Mouse (Mus musculus) telencephalon, adult 2 months (tissue): Measurements from ENCODE around the gene Cbx7.
"Not testable (repeated sequence)": the region's sequence is repeated elsewhere in the genome, so short reads cannot be mapped to it uniquely, and the experiment has no call there.

ENCODE experiments used
- DNase-seq: peaks from one replicate; pipeline ENCODE4 v3.0.0-alpha.2; 2011; ENCODE audit warnings: low read depth, low spot score

The Cbx7 gene

DNA sequence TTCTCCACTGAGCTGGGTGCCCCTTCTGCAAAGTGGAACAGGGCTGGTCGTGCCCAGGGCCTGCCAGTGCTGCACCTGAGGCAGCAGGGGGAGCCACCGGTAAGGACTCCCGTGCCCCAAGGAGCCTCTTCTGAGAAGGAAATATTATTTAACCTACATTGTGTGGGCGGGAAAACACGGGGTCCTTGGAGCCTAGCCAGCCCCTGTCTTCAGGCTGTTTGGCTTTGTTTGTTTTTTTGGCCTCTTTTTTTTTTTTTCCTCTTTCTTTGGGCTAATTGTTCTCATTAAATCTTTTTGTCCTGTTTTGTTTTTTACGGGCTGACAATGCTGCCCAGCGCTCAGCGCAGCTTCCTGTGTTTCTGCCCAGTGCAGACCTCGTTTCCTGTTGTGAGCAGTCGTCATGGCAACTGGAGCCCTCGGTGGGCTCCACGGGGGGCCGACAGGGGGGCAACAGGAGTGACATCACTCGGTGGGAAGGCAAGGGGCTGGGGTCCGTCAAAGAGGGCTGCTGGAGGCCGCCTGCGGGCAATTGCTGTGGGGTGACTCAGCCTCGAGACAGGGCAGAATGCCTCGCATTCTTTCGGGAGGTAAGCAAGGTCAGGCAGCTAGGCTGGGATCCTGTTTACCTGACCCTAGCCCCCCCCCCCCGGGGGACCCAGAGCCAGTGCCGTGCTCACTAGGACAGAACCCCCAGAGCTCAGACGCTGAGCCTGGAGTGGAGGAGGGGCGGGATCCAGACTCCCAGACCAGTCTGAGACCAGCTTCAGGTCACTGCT lies 20.5 kb downstream of the Cbx7 start:
- DNase-seq, result no peak

- DNase-seq, result no peak
Observed at GRCm38 (mm10) chr15:79947681-79948080, 23.2 kb downstream of the Cbx7 start.

- no peak for DNase-seq
Observed at GRCm38 (mm10) chr15:79946790-79947189, 24.1 kb downstream of the Cbx7 start.

DNA sequence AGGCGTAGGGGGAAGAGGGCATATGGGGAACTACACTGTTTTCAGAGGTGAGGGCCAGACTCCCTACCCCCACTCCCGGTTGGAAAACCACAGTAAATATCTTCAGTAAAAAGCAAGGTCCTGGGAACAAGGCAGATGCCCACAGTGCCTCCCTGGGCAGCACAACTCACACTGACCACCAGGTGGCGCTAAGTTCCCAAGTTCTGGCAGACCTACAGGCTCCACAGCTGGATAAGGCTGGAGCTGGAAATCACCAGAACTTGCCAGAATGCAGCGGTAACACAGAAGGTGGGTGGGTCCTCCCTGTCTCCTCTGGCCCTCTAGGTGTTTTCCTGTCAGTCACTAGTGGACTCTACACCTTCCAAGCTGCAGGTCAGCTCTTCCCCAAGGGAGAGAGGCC lies 24.9 kb downstream of the Cbx7 start:
- peak; percentile 61 for DNase-seq

GRCm38 (mm10) chr15:79944948-79945347 lies 26.0 kb downstream of the Cbx7 start:
- DNase-seq, result no peak

GRCm38 (mm10) chr15:79943584-79943983 lies 27.3 kb downstream of the Cbx7 start:
- DNase-seq, result no peak

DNA sequence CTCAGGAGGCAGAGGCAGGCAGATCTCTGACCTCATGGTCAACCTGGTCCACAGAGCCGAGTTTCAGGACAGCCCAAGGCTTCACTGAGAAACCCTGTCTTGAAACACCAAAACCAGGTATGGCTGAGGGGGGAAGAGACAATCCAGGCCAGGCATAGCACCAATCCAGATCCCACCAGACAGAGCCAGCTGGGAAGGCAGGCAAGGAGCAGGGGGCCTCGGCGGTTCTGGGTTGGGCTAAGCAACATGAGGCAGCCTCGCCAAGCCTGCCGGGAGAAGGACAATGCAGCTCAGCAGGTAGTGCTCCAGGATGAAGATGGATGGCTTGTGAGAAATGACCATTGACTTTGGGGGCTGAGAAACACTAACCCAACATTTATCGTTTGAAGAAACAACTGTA lies 28.4 kb downstream of the Cbx7 start:
- no peak for DNase-seq

GRCm38 (mm10) chr15:79940932-79941331 lies 30.0 kb downstream of the Cbx7 start:
- DNase-seq, result no peak

DNA sequence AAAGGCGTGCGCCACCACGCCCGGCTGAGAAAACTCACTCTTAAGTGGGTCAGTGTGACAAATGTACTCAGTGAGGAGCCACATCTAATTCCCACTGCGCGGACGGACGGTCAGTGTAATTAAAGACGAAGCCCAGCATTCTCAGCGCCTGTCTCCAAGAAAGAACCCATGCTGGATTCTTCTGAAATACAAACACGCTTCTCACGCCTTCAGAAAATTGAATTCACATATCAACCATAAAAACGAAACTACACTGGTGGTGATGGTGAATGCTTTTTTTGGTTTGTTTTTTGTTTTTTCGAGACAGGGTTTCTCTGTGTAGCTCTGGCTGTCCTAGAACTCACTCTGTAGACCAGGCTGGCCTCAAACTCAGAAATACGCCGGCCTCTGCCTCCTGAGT lies 31.0 kb downstream of the Cbx7 start:
- DNase-seq, result no peak

GRCm38 (mm10) chr15:79939501-79939900 lies 31.4 kb downstream of the Cbx7 start:
- not testable (repeated sequence) for DNase-seq

- DNase-seq, result no peak
Observed at GRCm38 (mm10) chr15:79939020-79939419, 31.9 kb downstream of the Cbx7 start.

DNA sequence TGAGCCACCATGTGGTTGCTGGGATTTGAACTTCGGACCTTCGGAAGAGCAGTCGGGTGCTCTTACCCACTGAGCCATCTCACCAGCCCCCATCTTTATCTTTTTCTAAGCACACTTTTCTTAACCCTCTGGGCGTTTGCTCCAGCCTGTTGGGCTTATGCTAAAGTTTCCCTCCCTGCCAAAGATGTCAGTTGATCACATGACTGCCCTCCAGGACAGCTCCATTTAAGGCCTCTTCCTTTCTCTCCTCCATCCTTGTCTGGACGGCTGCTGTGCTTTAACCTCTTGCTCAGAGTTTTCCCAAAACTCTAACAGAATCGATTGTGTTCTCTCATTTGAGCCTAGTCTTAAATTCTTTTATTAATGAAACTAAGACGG lies 34.6 kb downstream of the Cbx7 start:
- no peak for DNase-seq

- no peak for DNase-seq
Observed at GRCm38 (mm10) chr15:79935654-79936373, 35.1 kb downstream of the Cbx7 start.

DNA sequence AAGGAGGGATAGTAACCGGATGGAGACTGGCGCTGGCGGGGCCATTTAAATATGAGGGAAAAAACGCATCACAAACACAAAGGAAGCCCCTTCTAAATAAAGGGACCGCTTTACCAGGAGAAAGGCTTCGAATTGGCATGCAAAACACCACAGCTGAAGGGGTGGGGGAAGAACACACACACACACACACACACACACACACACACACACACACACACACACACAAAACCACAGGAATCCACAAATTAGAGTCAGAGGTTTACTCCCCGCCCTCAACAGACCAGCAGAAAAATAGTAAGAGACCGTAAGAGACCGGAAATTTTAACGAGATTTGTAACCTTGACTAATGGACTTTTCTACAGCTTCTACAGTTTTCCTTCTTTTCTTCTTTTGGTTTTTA lies 36.1 kb downstream of the Cbx7 start:
- DNase-seq, result no peak

DNA sequence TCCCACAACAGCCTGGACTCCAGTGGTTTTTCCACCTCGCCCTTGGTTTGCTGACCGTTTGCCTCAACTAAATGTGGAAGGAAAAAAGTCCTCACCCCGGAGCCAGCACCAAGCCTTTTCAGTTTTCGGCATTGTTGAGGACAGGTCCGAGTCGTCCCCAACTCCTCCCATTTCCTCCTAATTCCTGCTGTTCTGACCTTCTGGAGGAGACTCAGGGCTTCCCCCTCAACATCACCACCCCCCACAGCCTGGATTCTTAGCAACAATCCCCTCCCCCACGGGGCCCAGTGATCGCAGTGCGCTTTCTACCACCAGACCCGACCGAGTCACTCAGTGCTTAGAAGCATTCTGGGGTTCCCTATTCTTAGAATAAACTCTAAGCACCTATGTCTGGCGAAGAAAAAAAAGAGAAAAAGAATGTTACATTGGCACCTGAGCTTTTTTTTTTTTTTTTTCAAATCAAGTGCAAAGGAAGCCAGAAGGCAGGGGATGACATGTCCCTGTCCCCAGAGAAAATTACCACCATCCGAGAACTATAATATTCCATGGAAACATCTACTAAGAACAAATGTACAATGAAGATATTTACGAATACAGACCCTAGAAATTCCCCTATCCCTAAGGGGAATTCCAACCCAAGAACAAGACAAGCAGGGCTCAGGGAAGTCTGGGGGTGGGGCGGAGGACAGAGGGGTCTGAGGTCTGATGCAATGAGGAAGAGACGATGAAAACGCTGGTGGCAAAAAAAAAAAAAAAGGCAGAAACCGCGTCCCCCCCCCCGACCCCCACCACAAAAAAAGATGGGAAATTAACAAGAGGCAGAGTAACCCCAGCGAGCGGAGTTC lies 37.0 kb downstream of the Cbx7 start:
- DNase-seq, result no peak

GRCm38 (mm10) chr15:79933052-79933669 lies 37.8 kb downstream of the Cbx7 start:
- DNase-seq, result no peak

GRCm38 (mm10) chr15:79932323-79932987 lies 38.5 kb downstream of the Cbx7 start:
- peak; percentile 81 for DNase-seq

DNA sequence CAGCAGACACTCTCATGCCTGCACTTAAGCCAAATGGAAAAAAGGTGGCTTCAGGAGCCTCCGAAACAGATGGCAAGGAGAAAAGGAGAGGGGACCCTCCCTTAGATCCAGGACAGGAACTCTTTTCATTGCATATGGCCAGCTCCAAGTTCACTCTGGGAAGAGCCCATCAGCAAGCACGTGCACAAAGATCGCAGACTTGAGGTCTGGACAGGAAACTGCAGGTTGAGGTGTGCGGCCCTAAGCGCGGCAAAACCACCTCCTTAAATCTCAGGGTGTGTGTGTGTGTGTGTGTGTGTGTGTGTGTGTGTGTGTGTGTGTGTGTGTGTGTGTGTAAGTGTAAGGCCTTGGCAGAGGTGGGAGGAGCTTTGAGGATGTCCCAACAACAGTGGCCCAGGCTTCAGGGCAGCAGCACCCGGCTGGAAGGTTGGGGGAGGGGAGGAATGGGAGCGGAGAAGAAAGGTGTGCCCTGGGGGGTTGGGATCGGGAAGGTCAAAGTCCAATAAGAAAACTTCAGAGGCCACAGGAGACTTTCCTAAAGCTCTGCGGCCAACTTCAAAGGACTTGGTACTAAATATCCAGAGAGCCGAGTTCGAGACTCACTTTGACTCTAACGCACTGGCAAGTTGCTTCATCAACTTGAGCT lies 39.3 kb downstream of the Cbx7 start:
- no peak for DNase-seq

GRCm38 (mm10) chr15:79929734-79930133 lies 41.2 kb downstream of the Cbx7 start:
- DNase-seq, result no peak

DNA sequence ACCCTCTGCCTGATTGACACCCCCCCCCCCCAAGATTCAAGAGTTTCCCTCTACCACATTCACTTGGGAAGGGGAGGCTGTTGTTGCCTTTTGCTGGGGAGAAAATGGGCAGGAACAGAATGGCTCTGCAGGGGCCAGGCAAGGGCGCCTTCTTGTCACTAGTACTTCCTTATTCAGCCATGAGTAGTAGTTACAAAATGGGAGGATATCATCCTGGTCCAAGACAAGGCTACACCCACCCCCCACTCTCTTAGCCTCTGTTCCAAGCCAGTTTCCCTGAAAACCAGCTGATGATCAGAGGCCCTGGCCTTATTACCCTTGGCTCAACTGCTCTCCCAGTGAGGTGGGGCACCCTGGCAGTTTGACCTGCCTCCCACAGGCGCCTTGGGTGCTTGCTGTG lies 42.2 kb downstream of the Cbx7 start:
- no peak for DNase-seq

- no peak for DNase-seq
Observed at GRCm38 (mm10) chr15:79928316-79928715, 42.6 kb downstream of the Cbx7 start.
